Mouse (Mus musculus): ENCODE data around the gene Popdc2. TPM values are rescaled to one million over a fixed set of nuclear protein-coding genes. Genes with fewer than 3 reads are reported as not detected.

Gene Popdc2
- polyA plus RNA-seq, 1 experiment: not detected

DNA sequence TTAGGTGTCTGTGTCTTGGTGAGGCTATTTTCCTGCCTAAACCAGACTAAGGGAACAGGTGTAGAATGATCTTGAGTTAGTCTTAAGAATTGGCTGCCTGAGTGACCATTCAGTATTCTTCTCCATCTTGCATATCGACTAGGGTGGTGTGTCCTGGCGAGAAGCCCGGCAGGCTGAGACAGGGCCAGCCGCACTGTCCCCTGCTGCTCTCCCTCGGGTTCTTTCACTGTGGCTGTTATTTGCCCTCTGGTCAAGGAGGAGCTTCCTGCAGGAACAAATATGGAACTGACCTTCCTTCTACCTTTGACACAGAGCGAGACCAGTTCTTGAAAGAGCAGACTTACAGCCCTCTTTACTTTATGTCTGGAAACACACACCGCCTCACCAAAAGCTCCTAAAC is 10.0 kb upstream of the Popdc2 start:
- WGBS: 56% methylated on average over 7 of the region's 7 CpGs
- Histone ChIP-seq H3K27ac (ENCODE audit: insufficient read depth, low read depth, low read length) (no peak overlapping the region), H3K4me1 (ENCODE audit: control insufficient read depth, insufficient read depth, low read length) (no peaks in the 10 kb centered on the region; the same call in 1 of the 2 replicates), H3K4me3 (ENCODE audit: insufficient read depth, low read depth, low read length) (no peak overlapping the region)
- no peak for TF ChIP-seq CTCF (IDR thresholded peaks at IDR 0.05; ENCODE audit: insufficient read depth, low read depth, low read length)
- TF ChIP-seq POLR2A (IDR thresholded peaks at IDR 0.05; ENCODE audit: insufficient read depth, low read depth, low read length): no peak

DNA sequence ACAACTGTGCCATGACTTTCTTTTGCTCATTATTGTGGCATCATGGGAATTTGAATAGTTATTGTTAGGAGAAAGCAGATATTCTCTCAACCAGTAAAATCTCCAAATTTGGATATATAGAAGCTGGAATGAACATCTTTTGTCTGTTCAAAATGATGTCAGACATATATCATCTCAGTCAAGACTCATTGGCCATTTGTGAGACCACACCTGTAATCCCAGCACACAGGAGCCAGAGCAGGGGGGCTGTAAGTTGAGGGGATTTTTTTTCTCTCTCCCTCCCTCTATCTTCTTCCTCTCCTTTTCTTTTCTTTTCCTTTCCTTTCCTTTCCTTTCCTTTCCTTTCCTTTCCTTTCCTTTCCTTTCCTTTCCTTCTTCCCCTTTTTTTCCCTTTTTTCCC is 9.2 kb upstream of the Popdc2 start:
- TF ChIP-seq POLR2A (IDR thresholded peaks at IDR 0.05; ENCODE audit: insufficient read depth, low read depth, low read length): no peak
- no peak for TF ChIP-seq CTCF (IDR thresholded peaks at IDR 0.05; ENCODE audit: insufficient read depth, low read depth, low read length)
- H3K4me1 ChIP-seq (ENCODE audit: control insufficient read depth, insufficient read depth, low read length): no peaks in the 10 kb centered on the region; the same call in 1 of the 2 replicates
- H3K27ac ChIP-seq (ENCODE audit: insufficient read depth, low read depth, low read length): no peak overlapping the region
- no peak overlapping the region for H3K4me3 ChIP-seq (ENCODE audit: insufficient read depth, low read depth, low read length)

DNA sequence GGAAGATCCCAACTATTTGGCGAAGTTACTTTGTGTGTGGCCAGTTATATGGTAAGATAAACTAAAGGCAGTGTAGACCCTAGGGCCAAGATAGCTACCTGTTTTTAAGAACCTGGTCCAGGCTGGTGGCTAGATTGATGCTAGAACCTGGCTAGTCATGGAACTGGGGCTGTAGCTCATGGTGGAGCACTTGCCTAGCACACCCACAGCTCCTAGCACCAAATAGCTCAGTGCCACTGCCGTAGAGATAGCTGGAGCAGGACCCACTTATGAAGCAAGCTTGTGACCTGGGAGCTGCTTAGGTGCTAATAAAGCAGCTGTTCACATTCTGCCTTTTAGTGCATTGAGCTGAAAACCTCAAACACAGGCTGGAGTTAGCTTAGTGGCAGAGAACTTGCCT is 8.4 kb upstream of the Popdc2 start:
- WGBS: 98% methylated on average over 2 of the region's 2 CpGs
- no peak overlapping the region for H3K27ac ChIP-seq (ENCODE audit: insufficient read depth, low read depth, low read length)
- TF ChIP-seq POLR2A (IDR thresholded peaks at IDR 0.05; ENCODE audit: insufficient read depth, low read depth, low read length): no peak
- TF ChIP-seq CTCF (IDR thresholded peaks at IDR 0.05; ENCODE audit: insufficient read depth, low read depth, low read length): no peak
- no peak overlapping the region for H3K4me3 ChIP-seq (ENCODE audit: insufficient read depth, low read depth, low read length)
- H3K4me1 ChIP-seq (ENCODE audit: control insufficient read depth, insufficient read depth, low read length): no peaks in the 10 kb centered on the region; the same call in 1 of the 2 replicates

DNA sequence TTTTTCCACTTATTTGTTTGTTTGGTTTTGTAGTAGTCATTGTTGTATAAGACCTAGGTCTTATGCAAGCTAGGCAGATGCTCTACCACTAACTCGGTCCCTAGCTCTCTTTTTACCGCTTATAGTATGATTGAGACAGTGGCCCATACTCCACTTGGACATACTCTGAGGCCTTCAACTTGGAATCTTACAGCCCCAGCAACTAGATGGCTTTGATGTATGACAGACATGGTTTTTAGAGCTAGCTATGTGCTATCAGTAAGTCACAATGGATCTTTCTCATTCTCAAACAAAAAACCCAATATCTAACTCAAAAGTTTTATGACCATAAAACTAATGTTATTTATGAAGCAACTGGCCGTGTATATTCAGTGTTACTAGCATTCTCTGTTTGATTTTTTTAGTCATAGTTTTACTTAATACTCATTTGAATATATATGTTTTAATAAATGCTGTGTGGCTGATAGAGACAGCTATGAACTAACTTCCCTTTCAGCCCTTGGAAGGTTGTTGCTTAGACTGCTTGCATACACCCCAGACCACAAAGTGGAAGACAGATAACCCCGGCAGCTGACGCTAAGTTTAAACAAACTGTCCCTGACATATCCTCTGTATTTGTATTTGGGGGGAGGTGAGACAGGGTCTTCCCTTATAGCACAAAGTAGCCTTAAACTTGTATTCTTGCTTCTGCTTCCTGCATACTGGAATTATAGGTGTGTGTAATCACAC is 7.7 kb upstream of the Popdc2 start:
- Histone ChIP-seq H3K4me1 (ENCODE audit: control insufficient read depth, insufficient read depth, low read length) (no peaks in the 10 kb centered on the region; the same call in 1 of the 2 replicates), H3K4me3 (ENCODE audit: insufficient read depth, low read depth, low read length) (no peak overlapping the region), H3K27ac (ENCODE audit: insufficient read depth, low read depth, low read length) (no peak overlapping the region)
- TF ChIP-seq POLR2A (IDR thresholded peaks at IDR 0.05; ENCODE audit: insufficient read depth, low read depth, low read length) (no peak), CTCF (IDR thresholded peaks at IDR 0.05; ENCODE audit: insufficient read depth, low read depth, low read length) (no peak)
- 95% methylated on average over 5 of the region's 5 CpGs for WGBS

DNA sequence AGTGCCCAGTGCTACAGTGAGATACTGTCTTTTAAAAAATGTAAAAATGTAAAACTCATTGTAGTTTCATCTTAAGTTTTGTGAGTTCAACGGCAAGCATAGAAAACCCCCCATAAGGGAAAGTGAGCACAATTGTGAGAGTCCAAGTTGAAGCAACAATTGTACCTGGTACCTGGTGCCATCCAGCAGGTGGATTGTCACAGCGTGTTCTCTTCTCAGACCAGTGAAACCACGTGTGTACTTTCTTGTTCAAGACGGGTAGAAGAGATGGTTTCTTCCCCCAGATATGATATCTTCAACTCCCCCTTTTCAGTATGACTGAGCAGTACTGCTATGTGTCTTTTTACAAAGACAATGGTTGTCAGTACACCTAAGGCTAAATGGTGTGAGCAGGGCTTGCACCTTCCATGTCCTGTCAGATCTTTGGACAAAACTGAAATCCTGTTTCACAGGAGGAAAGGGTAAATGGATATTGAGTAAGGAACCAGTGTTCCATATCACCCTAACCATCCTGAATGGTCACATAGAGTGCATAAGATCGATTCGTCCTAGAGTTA is 3.7 kb upstream of the Popdc2 start:
- TF ChIP-seq CTCF (IDR thresholded peaks at IDR 0.05; ENCODE audit: insufficient read depth, low read depth, low read length): no peak
- TF ChIP-seq POLR2A (IDR thresholded peaks at IDR 0.05; ENCODE audit: insufficient read depth, low read depth, low read length): no peak
- no peak overlapping the region for H3K4me3 ChIP-seq (ENCODE audit: insufficient read depth, low read depth, low read length)
- no peak overlapping the region for H3K27ac ChIP-seq (ENCODE audit: insufficient read depth, low read depth, low read length)
- H3K4me1 ChIP-seq (ENCODE audit: control insufficient read depth, insufficient read depth, low read length): peaks cover 4% of the 10 kb centered on the region; the same call in 1 of the 2 replicates
- 93% methylated on average over 6 of the region's 6 CpGs for WGBS

DNA sequence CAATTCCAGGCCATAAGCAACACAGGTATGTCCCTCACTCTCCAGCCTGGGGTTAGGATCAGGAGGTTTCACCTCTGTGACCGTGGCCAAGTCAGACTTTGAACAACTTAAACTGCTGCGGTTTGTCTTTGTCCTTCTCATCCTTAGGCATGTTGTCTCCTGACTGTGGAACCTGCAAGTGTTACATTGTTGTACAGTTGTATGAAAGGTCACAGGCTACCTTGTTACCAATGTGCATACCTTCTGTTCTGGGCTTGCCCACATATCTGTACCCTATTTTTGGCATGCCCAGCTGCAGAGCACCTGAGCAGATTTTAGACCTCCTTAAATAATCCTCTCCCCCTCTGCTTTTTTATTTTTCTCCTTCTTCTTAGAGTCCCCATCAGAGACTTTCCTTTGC is 2.8 kb upstream of the Popdc2 start:
- H3K27ac ChIP-seq (ENCODE audit: insufficient read depth, low read depth, low read length): no peak overlapping the region
- H3K4me1 ChIP-seq (ENCODE audit: control insufficient read depth, insufficient read depth, low read length): peaks cover 4% of the 10 kb centered on the region; the same call in 1 of the 2 replicates
- TF ChIP-seq POLR2A (IDR thresholded peaks at IDR 0.05; ENCODE audit: insufficient read depth, low read depth, low read length): no peak
- no peak for TF ChIP-seq CTCF (IDR thresholded peaks at IDR 0.05; ENCODE audit: insufficient read depth, low read depth, low read length)
- 98% methylated on average over 2 of the region's 2 CpGs for WGBS
- H3K4me3 ChIP-seq (ENCODE audit: insufficient read depth, low read depth, low read length): no peak overlapping the region

GRCm38 (mm10) chr16:38359857-38360256 is 2.2 kb upstream of the Popdc2 start:
- no peak overlapping the region for H3K27ac ChIP-seq (ENCODE audit: insufficient read depth, low read depth, low read length)
- no peak overlapping the region for H3K4me3 ChIP-seq (ENCODE audit: insufficient read depth, low read depth, low read length)
- WGBS: 66% methylated on average over 3 of the region's 3 CpGs
- TF ChIP-seq CTCF (IDR thresholded peaks at IDR 0.05; ENCODE audit: insufficient read depth, low read depth, low read length): no peak
- no peak for TF ChIP-seq POLR2A (IDR thresholded peaks at IDR 0.05; ENCODE audit: insufficient read depth, low read depth, low read length)
- H3K4me1 ChIP-seq (ENCODE audit: control insufficient read depth, insufficient read depth, low read length): peaks cover 4% of the 10 kb centered on the region; the same call in 1 of the 2 replicates

- Histone ChIP-seq H3K27ac (ENCODE audit: insufficient read depth, low read depth, low read length) (no peak overlapping the region), H3K4me1 (ENCODE audit: control insufficient read depth, insufficient read depth, low read length) (peaks cover 4% of the 10 kb centered on the region; the same call in 1 of the 2 replicates), H3K4me3 (ENCODE audit: insufficient read depth, low read depth, low read length) (no peak overlapping the region)
- TF ChIP-seq POLR2A (IDR thresholded peaks at IDR 0.05; ENCODE audit: insufficient read depth, low read depth, low read length): no peak
- TF ChIP-seq CTCF (IDR thresholded peaks at IDR 0.05; ENCODE audit: insufficient read depth, low read depth, low read length): no peak
- 14% methylated on average over 2 of the region's 2 CpGs for WGBS
These were observed 1.7 kb upstream of the Popdc2 start for GRCm38 (mm10) chr16:38360317-38360716.

DNA sequence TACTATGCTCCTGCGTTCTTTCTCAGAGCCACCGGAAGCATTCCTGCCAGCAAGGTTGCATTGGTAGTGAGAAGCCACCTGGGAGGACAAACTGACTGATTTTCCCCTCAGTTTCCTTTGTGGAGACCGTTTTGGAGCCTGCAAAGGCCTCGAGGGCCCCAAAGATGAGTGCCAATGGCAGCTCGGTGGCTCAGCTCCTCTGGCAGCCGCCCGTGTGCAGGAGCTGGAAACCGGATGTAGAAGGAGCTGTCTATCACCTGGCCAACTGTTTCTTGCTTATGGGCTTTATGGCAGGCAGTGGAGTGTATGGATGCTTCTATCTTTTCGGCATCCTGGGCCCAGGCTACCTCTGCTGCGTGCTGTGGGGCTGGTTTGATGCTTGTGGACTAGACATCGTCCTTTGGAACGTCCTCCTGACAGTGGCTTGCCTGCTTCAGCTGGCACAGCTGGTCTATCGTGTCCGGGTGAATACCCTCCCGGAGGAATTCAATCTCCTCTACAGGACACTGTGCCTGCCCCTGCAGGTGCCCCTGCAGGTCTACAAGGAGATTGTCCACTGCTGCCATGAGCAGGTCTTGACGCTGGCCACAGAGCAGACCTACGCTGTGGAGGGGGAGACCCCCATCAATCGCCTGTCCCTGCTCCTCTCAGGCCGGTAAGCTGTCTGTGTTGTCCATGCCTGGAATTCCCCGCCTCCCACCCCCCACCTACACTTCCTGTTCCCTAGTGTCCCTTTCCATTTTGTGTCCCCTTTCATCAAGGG is 665 bp downstream of the Popdc2 start:
- TF ChIP-seq POLR2A (IDR thresholded peaks at IDR 0.05; ENCODE audit: insufficient read depth, low read depth, low read length) (no peak), CTCF (IDR thresholded peaks at IDR 0.05; ENCODE audit: insufficient read depth, low read depth, low read length) (no peak)
- peaks cover 4% of the 10 kb centered on the region; the same call in 1 of the 2 replicates for H3K4me1 ChIP-seq (ENCODE audit: control insufficient read depth, insufficient read depth, low read length)
- 88% methylated on average over 20 of the region's 20 CpGs for WGBS
- no peak overlapping the region for H3K27ac ChIP-seq (ENCODE audit: insufficient read depth, low read depth, low read length)
- no peak overlapping the region for H3K4me3 ChIP-seq (ENCODE audit: insufficient read depth, low read depth, low read length)
